Mouse (Mus musculus) CH12.LX (cell line): ENCODE results near the gene Dntt. TPM values are rescaled to one million over a fixed set of nuclear protein-coding genes. Genes with fewer than 3 reads are reported as not detected.

Experiments
- DNase-seq: peaks from one replicate; pipeline ENCODE4 v3.0.0-alpha.2; 2013; ENCODE audit errors: extremely low read depth
- H3K27ac ChIP-seq: 2 replicates; pipeline ENCODE4 v1.5.1; 2012; ENCODE audit warnings: low read depth, mild to moderate bottlenecking, control low read depth, moderate library complexity; ENCODE audit not compliant: insufficient read depth
- H3K27me3 ChIP-seq: replicated peaks from 2 replicates; pipeline ENCODE3; 2012; ENCODE audit warnings: inconsistent platforms
- H3K36me3 ChIP-seq, 2 experiments: replicated peaks in 1 of 2; 2 replicates each; pipeline versions ENCODE3 to v1.6.1; 2012; ENCODE audit warnings: inconsistent platforms in 1 of 2, low read length in 1 of 2, mild to moderate bottlenecking in 1 of 2, mixed read lengths in 1 of 2, moderate library complexity in 1 of 2; ENCODE audit not compliant: control insufficient read depth in 1 of 2, insufficient read depth in 1 of 2
- H3K4me1 ChIP-seq, 2 experiments: 2 replicates each; pipeline ENCODE4 v1.6.1; 2012; ENCODE audit warnings: inconsistent platforms in 1 of 2, moderate library complexity in 1 of 2; ENCODE audit not compliant: insufficient read depth in 2 of 2, control insufficient read depth in 1 of 2
- H3K4me2 ChIP-seq: 2 replicates; pipeline ENCODE4 v1.6.1; 2012; ENCODE audit warnings: low read depth, mild to moderate bottlenecking, control low read depth; ENCODE audit not compliant: poor library complexity, insufficient read depth, severe bottlenecking
- H3K4me3 ChIP-seq, 3 experiments: fragments of 150-350 bp in 1 of 3; sonication (generic) in 1 of 3; replicated peaks in 1 of 3; 2 replicates each; pipeline versions ENCODE3 to v1.5.1; 2011 to 2012; ENCODE audit warnings: low read depth in 2 of 3, low read length in 2 of 3, mild to moderate bottlenecking in 2 of 3, moderate library complexity in 2 of 3, control low read depth in 1 of 3, improper control_type of control experiment in 1 of 3, inconsistent platforms in 1 of 3, mixed read lengths in 1 of 3; ENCODE audit not compliant: poor library complexity in 1 of 3
- H3K79me2 ChIP-seq: replicated peaks from 2 replicates; pipeline ENCODE4 v1.6.1; 2012; ENCODE audit warnings: mild to moderate bottlenecking, moderate library complexity; ENCODE audit not compliant: control insufficient read depth, poor library complexity, insufficient read depth, severe bottlenecking; ENCODE audit errors: extremely low read depth
- H3K9ac ChIP-seq: 2 replicates; pipeline ENCODE4 v1.6.1; 2012; ENCODE audit warnings: low read depth, mild to moderate bottlenecking, control low read depth, moderate library complexity; ENCODE audit not compliant: insufficient read depth
- H3K9me3 ChIP-seq: replicated peaks from 2 replicates; pipeline ENCODE3; 2012; ENCODE audit warnings: low read length, inconsistent platforms, mixed read lengths
- BHLHE40 ChIP-seq: IDR thresholded peaks from 2 replicates; pipeline ENCODE4 v1.6.1; 2011; ENCODE audit warnings: mild to moderate bottlenecking, low read depth, low read length, improper control_type of control experiment
- CHD1 ChIP-seq: IDR thresholded peaks from 2 replicates; pipeline ENCODE4 v1.6.1; 2012; ENCODE audit warnings: low read depth, low read length, improper control_type of control experiment, inconsistent platforms
- CTCF ChIP-seq, 2 experiments: IDR thresholded peaks in 1 of 2; conservative IDR thresholded peaks in 1 of 2; 2 replicates each; pipeline ENCODE4 v1.5.1; 2011 to 2012; ENCODE audit warnings: low read depth in 2 of 2, low read length in 2 of 2, improper control_type of control experiment in 1 of 2, inconsistent platforms in 1 of 2, mild to moderate bottlenecking in 1 of 2, moderate library complexity in 1 of 2
- ETS1 ChIP-seq: conservative IDR thresholded peaks from 2 replicates; pipeline ENCODE4 v1.6.1; 2012; ENCODE audit warnings: low read depth, mild to moderate bottlenecking, inconsistent platforms, low read length, improper control_type of control experiment, moderate library complexity
- GABPA ChIP-seq: IDR thresholded peaks from 2 replicates; pipeline ENCODE4 v1.6.1; 2012; ENCODE audit warnings: low read depth, low read length, improper control_type of control experiment, inconsistent platforms; ENCODE audit not compliant: insufficient replicate concordance
- HCFC1 ChIP-seq: IDR thresholded peaks from 2 replicates; pipeline ENCODE4 v1.6.1; 2012; ENCODE audit warnings: low read depth, mild to moderate bottlenecking, inconsistent platforms, low read length, improper control_type of control experiment
- IRF4 ChIP-seq: IDR thresholded peaks from 2 replicates; pipeline ENCODE4 v1.6.1; 2014; ENCODE audit warnings: low read depth, mild to moderate bottlenecking, inconsistent platforms, low read length, improper control_type of control experiment
- MEF2A ChIP-seq: IDR thresholded peaks from 2 replicates; pipeline ENCODE4 v1.6.1; 2014; ENCODE audit warnings: low read depth, mild to moderate bottlenecking, inconsistent platforms, low read length, improper control_type of control experiment, borderline replicate concordance
- MXI1 ChIP-seq: IDR thresholded peaks from 2 replicates; pipeline ENCODE4 v1.6.1; 2011; ENCODE audit warnings: mild to moderate bottlenecking, low read depth, low read length, improper control_type of control experiment
- PAX5 ChIP-seq: IDR thresholded peaks from 2 replicates; pipeline ENCODE4 v1.6.1; 2012; ENCODE audit warnings: low read length, inconsistent platforms, mixed read lengths
- POLR2A ChIP-seq: IDR thresholded peaks from 2 replicates; pipeline ENCODE4 v1.6.1; 2011; ENCODE audit warnings: low read depth, mild to moderate bottlenecking, improper control_type of control experiment, low read length
- POLR2AphosphoS2 ChIP-seq: IDR thresholded peaks from 2 replicates; pipeline ENCODE4 v1.6.1; 2011; ENCODE audit warnings: low read depth, low read length, improper control_type of control experiment
- RAD21 ChIP-seq: IDR thresholded peaks from 2 replicates; pipeline ENCODE4 v1.6.1; 2011; ENCODE audit warnings: low read depth, mild to moderate bottlenecking, low read length, improper control_type of control experiment, moderate library complexity
- RCOR1 ChIP-seq: conservative IDR thresholded peaks from 2 replicates; pipeline ENCODE4 v1.6.1; 2012; ENCODE audit warnings: low read depth, mild to moderate bottlenecking, inconsistent platforms, low read length, improper control_type of control experiment
- SIN3A ChIP-seq: IDR thresholded peaks from 2 replicates; pipeline ENCODE4 v1.6.1; 2012; ENCODE audit warnings: low read length, improper control_type of control experiment, inconsistent platforms
- SMC3 ChIP-seq: IDR thresholded peaks from 2 replicates; pipeline ENCODE4 v1.6.1; 2011; ENCODE audit warnings: low read depth, low read length, improper control_type of control experiment
- UBTF ChIP-seq: IDR thresholded peaks from 2 replicates; pipeline ENCODE4 v1.6.1; 2012; ENCODE audit warnings: low read depth, mild to moderate bottlenecking, inconsistent platforms, low read length, improper control_type of control experiment, moderate library complexity
- USF1 ChIP-seq: IDR thresholded peaks from 2 replicates; pipeline ENCODE4 v1.6.1; 2014; ENCODE audit warnings: low read depth, mild to moderate bottlenecking, inconsistent platforms, low read length, improper control_type of control experiment
- ZC3H11A ChIP-seq: IDR thresholded peaks from 2 replicates; pipeline ENCODE4 v1.6.1; 2012; ENCODE audit warnings: low read depth, mild to moderate bottlenecking, inconsistent platforms, low read length, improper control_type of control experiment
- ZKSCAN1 ChIP-seq: IDR thresholded peaks from 2 replicates; pipeline ENCODE4 v1.6.1; 2012; ENCODE audit warnings: low read depth, inconsistent platforms, low read length, improper control_type of control experiment, borderline replicate concordance
- dilution Hi-C: fragments of 300-500 bp; cut with MboI; formaldehyde crosslinking; loops from 2 replicates; pipeline ENCODE4 v1.14.3; 2020; ENCODE audit warnings: low sequenced_read_pairs; ENCODE audit not compliant: extremely low pct_unique_long_range_greater_than_20kb, extremely low pct_ligation_motif_present
- in situ Hi-C: fragments of 300-500 bp; cut with MboI; formaldehyde crosslinking; loops from 3 replicates; pipeline ENCODE4 v1.14.3; 2019; ENCODE audit warnings: low sequenced_read_pairs, low pct_ligation_motif_present, low pct_unique_long_range_greater_than_20kb, mixed read lengths
- polyA plus RNA-seq: library from polyadenylated mRNA; unstranded; fragments of >175 nt; gene quantifications from 2 replicates; pipeline ENCODE4 v1.2.1, GENCODE M21; 2012; ENCODE audit warnings: low read depth; ENCODE audit not compliant: insufficient read length
- total RNA-seq, 2 experiments: library from RNA; depleted of rRNA; stranded (reverse); fragments of 300-350 nt in 1 of 2; fragments of >200 nt in 1 of 2; gene quantifications; 2 replicates each; pipeline ENCODE4 v1.2.3; 2012 to 2014

Gene Dntt
- total and polyA plus RNA-seq, 3 experiments = 0.13 TPM; not detected in 2

DNA sequence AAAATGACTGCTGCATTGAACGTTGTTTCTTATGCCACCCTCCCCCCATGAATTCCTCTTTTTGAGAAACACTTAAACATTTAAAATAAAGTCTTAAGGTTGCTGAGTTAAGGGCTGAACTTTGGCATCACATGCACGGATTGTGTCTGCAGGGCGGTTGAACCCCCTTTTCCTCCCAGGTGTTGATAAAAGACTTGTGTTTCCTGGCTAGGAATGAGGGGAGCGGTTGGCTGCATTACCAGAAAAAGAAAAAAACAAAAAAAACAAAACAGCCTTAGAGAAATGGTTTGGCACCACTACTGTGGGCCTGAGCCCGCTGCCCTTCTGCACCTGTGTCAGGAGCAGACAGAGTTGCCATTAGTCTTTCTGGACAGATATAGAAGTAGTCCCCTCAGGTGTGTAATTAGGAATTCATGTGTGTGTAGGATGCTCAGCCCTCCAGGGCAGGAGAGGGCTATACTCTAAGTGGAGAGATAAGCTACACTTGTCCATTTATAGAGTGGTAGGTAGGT, 9.9 kb upstream of the Dntt start:
- DNase-seq = no peak
- Histone ChIP-seq H3K9ac (no peak overlapping the region), H3K27ac (no peak overlapping the region), H3K4me3 (no peak overlapping the region), H3K79me2 (no peaks in the 10 kb centered on the region), H3K4me2 (no peak overlapping the region), H3K4me1 (peaks cover 2 to 24% of the 10 kb centered on the region in 2 experiments; a peak in 2 of 4 replicates), H3K36me3 (no peaks in the 10 kb centered on the region), H3K9me3 (no peaks in the 10 kb centered on the region), H3K27me3 (peaks cover 7% of the 10 kb centered on the region)
- TF ChIP-seq POLR2AphosphoS2 (no peak), MEF2A (no peak), GABPA (no peak), SMC3 (no peak), ETS1 (no peak), SIN3A (no peak), RAD21 (no peak), USF1 (no peak)
- in situ Hi-C loops = loop anchor here (25.0 kb wide), 1 partner anchor 407 kb away; the partner anchor contains the start of genes Entpd1 and Tctn3
- dilution Hi-C loops = no loop called here

DNA sequence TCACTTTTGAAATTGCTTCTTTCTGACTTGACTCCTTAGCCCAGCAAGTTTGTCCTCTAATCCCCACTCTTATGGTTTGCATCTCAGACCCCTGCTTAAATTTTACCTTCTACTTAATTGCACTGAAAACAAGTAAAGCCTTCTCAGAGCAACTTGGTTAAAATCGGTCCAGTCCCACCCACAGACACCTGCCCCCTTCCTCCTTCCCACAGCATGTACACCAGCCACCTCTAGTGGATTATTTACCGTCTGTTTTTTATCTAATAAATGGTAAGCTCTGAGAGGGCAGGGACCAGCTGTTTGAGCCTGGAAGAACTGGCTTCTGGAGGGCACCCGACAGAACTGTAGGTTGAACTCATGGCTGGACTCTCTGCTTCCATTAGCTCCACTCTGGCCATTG, 8.5 kb upstream of the Dntt start:
- Histone ChIP-seq H3K4me1 (peaks cover under 1 to 14% of the 10 kb centered on the region in 2 experiments; a peak in 2 of 4 replicates), H3K4me2 (no peak overlapping the region), H3K27ac (no peak overlapping the region), H3K79me2 (no peaks in the 10 kb centered on the region), H3K27me3 (peaks cover 7% of the 10 kb centered on the region), H3K9me3 (no peaks in the 10 kb centered on the region), H3K9ac (no peak overlapping the region), H3K4me3 (no peak overlapping the region), H3K36me3 (no peaks in the 10 kb centered on the region)
- TF ChIP-seq CTCF (conservative IDR thresholded peaks at IDR 0.05 in 1 of 2, IDR thresholded peaks at IDR 0.05 in 1 of 2; ENCODE audit: low read depth in 2 of 2, low read length in 2 of 2) = no peak
- no peak for TF ChIP-seq MXI1
- no peak for TF ChIP-seq POLR2A
- no peak for TF ChIP-seq HCFC1
- TF ChIP-seq ZC3H11A = no peak
- no peak for TF ChIP-seq PAX5
- no peak for TF ChIP-seq IRF4
- no peak for TF ChIP-seq ZKSCAN1
- TF ChIP-seq CHD1 = no peak
- TF ChIP-seq BHLHE40 = no peak
- TF ChIP-seq SMC3 = no peak
- TF ChIP-seq UBTF = no peak
- no peak for TF ChIP-seq RCOR1
- DNase-seq = no peak
- in situ Hi-C loops = loop anchor here (25.0 kb wide), 1 partner anchor 408 kb away; the partner anchor contains the start of genes Entpd1 and Tctn3
- dilution Hi-C loops = no loop called here
